Mouse (Mus musculus) urinary bladder, postnatal 25 days (tissue): Measurements from ENCODE around the gene Mill2.

Experiments used
- DNase-seq: peaks from one replicate; pipeline ENCODE4 v3.0.0; 2022; ENCODE audit warnings: low spot score

Mill2 gene

GRCm38 (mm10) chr7:18875372-18875771 lies 35.6 kb downstream of the Mill2 start:
- DNase-seq: no peak

GRCm38 (mm10) chr7:18878691-18879090 lies 38.9 kb downstream of the Mill2 start:
- DNase-seq: no peak

- no peak for DNase-seq
Observed at GRCm38 (mm10) chr7:18883991-18884744, 44.4 kb downstream of the Mill2 start.

GRCm38 (mm10) chr7:18884745-18885422 lies 45.1 kb downstream of the Mill2 start:
- DNase-seq: no peak

- no peak for DNase-seq
Observed at GRCm38 (mm10) chr7:18886963-18887362, 47.2 kb downstream of the Mill2 start.

- no peak for DNase-seq
Observed at GRCm38 (mm10) chr7:18890848-18891247, 51.1 kb downstream of the Mill2 start.

- peak; percentile 83 for DNase-seq
Observed at GRCm38 (mm10) chr7:18891872-18892599, 52.3 kb downstream of the Mill2 start.

- DNase-seq: no peak
Observed at GRCm38 (mm10) chr7:18893009-18893408, 53.2 kb downstream of the Mill2 start.

- peak; percentile 65 for DNase-seq
Observed at GRCm38 (mm10) chr7:18893651-18894430, 54.1 kb downstream of the Mill2 start.

- DNase-seq: no peak
Observed at GRCm38 (mm10) chr7:18896536-18896935, 56.8 kb downstream of the Mill2 start.

GRCm38 (mm10) chr7:18900513-18900912 lies 60.7 kb downstream of the Mill2 start:
- DNase-seq: no peak

- DNase-seq: no peak
Observed at GRCm38 (mm10) chr7:18902486-18902885, 62.7 kb downstream of the Mill2 start.

- DNase-seq: no peak
Observed at GRCm38 (mm10) chr7:18904971-18905370, 65.2 kb downstream of the Mill2 start.

GRCm38 (mm10) chr7:18909797-18910196 lies 70.0 kb downstream of the Mill2 start:
- no peak for DNase-seq

GRCm38 (mm10) chr7:18910241-18910831 lies 70.6 kb downstream of the Mill2 start, which contains the start of gene Ccdc61:
Gene Ccdc61 (minus strand): TSS chr7:18910415.
- peak; percentile 91 for DNase-seq
